Mouse (Mus musculus): ENCODE data around the gene Dapk1.

Gene Dapk1

DNA sequence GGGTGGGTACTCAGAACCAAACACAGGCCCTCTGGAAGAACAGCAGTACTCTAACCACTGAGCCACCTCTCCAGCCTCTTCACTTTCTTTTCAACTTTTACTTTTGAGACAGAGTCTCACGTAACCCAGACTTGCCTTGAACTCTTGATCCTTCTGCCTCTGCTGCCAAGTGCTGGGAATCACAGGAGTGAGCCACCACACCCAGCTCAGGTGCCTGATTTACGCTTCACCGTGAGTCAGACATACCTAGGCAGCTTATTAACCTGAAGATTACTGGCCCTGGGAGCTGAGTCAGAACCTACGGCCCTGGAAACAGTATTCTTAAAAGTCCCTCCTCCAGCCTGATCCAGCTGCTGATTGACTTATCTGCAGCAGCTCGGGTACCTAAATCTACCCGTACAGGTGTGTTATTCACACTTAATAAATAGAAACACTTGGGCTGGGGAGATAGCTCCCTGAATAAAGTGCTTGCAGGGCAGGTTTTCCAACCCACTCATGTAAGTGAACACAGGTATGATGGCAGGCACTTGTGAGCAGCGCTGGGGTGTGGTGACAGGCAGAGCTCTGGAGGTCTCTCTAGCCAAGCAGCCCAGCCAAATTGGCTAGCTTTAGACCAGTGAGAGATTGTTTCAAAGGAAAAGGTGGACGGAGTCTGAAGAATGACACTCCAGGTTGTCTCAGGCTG is 60.9 kb downstream of the Dapk1 start:
- no peak for DNase-seq (ENCODE audit: low spot score in 2 of 2)

DNA sequence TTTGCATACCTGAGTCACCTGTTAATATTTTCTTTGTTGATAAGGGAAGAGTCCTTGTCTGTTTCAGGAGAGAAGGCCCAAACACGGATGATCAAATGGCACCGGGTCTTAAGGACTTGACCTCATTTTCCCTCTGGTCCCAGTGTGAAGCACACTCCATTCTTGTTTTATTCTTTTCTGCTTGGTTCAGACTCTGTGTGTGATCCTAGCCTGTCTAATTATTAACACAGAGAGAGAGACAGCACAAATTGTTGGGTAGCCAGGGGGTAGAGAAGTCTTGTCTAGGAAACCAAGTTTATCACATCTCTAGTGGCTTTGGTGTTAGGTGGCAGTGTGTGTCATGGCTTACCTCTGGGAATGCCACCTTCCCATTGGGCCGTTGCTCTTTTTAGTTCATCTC is 62.3 kb downstream of the Dapk1 start:
- DNase-seq (ENCODE audit: low spot score in 2 of 2): no peak

DNA sequence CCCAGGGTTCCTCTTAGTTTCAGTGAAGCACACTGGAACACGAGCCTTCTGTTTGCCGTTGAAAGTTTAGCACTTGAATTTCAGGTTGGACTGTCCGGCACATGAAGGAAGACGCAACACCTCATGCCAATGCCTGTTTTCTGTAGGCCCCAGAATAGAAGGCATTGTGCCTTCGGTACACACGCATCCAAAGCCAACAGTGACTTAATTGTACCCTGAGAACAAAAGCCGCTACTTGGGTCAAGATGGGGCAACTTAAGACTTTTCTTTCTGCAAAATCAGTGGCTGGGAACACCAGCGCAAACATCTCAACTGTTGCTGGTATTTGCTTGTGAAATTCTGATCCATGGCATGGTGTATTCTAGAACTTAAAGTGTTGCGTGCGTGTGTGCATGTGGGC is 63.1 kb downstream of the Dapk1 start:
- no peak for DNase-seq (ENCODE audit: low spot score in 2 of 2)

DNA sequence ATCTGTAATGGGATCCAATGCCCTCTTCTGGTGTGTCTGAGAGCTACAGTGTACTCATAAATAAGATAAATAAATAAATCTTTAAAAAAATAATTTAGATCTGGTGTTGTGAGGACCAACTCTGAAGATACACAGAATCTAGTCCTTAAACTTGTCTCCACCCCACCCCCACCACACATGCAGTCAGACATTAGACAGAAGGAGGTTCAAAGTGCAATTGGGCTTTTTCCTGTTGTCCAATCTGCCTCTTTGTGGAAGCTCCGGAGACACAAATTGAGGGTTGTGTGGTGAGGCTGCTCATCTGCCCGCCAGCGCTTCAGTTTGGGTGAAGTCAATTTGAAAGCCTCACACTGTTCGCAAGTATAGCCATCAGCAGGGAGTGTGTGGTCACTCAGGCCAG is 63.7 kb downstream of the Dapk1 start:
- DNase-seq (ENCODE audit: low spot score in 2 of 2): no peak

DNA sequence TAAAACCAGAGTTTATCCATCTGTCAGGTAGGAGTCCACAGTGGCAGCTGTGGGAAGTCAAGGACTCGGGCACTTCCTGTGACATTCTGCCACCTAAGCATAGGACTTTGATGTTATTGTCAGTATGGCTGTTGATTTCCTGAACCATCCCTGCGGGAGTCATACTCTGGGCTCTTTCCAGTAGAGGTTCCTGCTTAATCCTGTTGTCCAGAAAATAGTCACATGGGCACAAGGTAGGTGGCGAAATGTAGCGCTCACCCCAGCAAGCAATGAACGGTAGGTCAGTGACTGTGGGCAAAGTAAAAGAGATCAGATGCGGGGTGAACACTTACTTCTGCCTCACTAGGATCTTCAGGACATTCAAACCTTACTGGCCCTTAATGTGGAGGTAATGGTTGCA is 66.3 kb downstream of the Dapk1 start:
- no peak for DNase-seq (ENCODE audit: low spot score in 2 of 2)

DNA sequence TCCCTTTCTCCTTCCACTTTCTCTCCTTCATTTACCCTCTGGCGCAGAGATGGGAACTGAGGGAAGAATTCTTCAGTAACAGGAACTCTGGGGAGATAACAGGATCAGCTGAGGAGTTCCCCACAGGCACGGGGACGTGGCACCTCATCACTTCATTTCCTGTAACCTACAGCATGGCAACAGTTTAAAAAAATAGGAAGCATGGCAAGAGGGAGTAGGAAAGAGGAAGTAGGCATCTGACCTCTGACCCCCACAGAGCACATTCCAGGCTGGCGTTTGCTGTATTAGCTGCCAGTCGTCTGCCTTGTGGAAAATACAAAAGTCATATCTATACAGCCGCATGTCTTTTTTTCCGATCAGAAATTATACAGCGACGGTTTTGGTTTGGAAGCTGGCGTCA is 68.9 kb downstream of the Dapk1 start:
- no peak for DNase-seq (ENCODE audit: low spot score in 2 of 2)

DNA sequence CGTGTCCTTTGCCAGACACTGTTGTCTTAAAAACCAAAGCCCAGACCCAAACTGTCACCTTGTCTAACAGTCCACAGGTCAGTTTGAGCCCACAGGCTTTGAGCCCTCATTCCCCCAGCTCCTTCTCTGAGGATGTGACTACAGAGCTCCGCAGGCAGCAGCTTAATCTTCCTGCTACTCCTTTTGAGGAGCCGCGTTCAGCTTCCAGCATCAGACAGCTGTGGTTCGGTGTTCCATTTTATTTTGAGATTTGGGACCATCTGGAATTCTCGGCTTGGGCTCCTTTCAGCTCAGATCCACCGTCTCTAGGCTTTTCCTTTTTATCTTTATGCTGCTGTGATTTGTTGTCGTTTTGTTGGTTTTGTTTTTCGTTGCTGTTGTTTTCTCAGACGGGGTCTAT is 69.5 kb downstream of the Dapk1 start:
- DNase-seq (ENCODE audit: low spot score in 2 of 2): no peak

DNA sequence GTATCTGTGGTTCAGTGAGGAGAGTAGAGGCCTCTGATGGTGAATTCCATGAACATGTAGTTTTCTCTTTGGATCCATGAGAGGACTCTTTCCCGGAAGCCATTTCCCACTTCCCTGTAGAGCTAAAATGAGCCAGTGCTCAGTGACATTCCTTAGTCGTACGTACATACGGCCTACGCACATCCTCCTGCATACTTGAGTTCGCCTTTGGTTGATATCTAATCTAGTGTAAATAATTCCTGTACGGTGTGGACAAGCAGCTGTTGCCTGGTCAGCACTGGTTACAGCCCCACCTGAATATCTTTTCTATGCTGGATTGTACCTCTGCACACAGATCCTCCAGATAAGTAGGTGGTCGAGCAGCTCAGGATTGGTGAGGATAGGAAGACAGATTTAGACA is 70.5 kb downstream of the Dapk1 start:
- no peak for DNase-seq (ENCODE audit: low spot score in 2 of 2)

DNA sequence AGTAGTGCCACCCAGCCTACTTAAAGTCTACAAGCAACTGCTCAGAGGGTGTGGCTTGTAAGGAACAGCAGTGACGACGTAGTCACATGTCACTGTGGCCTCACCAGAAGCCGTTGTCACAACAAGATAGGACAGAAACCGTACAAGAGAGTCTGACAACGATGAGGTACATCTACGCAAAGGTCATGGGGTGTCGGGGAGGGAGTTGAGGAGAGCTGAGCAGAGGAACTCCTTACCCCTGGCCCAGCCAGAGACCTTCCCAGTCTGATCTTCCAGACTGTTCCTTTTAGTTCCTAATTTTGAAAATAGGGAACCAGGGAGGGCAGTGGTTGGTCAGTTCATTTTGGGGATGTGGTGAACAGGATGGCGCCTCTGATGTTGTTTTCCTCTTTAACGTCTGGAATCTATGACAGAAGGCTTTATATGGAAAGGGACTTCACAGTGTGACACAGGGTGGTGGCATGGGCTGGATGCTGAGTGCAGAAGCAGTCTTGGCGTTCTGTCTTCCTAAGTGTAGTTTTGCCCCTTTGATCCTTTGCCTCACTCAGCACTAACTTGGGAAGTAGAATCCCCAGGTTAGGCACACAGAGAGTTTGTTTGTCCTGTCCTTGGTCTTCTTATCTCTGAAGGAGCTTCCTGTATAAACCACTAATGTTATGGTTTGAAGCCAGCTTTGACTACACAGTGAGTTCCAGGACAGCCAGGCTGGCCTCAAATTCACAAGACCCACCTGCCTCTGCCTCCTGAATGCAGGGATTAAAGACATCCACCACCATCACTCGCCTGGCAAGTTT is 71.3 kb downstream of the Dapk1 start:
- no peak for DNase-seq (ENCODE audit: low spot score in 2 of 2)

DNA sequence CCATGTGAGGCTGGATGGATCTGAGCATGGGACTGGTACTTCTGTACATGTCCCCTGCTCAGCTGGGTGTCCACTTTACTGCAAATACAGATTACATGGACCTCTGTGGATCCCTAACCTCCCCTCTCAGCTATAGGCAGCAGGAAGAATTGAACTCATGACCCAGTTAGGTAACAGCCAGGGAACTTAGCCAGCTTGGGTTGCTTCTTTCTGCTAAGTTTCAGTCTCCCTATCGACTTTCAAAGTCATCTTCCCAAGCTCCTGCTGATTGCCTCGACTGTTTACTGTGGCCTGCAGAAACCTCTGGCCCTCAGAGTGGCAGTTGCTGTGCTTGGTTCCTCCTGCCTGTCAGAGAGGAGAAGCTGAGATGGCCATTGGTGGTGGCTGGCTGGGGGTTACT is 72.6 kb downstream of the Dapk1 start:
- no peak for DNase-seq (ENCODE audit: low spot score in 2 of 2)

DNA sequence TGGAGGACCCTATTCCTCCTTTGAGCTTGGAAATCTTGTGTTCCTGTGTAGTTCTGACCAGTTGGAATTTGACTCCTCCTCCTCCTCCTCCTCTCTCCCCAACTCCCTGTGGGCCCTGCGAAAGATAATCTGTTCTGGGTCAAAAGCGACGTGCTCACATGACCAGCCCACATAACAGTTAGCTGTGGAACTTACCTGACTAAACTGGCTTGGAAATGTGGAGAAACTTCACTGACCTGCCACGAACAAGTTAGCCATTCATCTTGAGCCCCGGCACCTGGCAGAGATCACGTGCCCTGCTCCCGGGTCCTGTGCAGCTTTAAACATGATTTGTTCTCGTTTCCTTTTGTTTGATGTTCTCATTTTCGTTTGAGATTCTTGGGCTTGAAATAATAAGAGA is 73.2 kb downstream of the Dapk1 start:
- no peak for DNase-seq (ENCODE audit: low spot score in 2 of 2)

DNA sequence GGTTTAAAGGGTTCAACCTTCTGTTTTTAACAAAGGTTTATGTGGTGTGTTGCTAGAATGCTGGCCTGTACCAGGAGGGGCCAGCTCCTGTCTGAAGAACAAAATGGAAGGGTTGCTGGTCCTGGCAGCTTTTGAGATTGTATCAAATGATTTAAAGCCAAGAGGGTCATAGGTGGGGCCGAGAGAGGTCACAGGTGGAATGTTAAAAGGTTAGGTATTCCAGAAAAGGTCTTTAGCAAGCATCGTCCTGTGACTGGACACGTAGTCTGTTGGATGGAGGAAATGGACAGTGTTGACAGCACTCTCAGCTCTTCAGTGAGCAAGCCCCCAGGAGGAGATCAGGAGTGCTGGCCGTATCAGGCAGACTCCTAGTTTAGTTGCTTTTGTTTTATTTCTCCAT is 73.7 kb downstream of the Dapk1 start:
- no peak for DNase-seq (ENCODE audit: low spot score in 2 of 2)

DNA sequence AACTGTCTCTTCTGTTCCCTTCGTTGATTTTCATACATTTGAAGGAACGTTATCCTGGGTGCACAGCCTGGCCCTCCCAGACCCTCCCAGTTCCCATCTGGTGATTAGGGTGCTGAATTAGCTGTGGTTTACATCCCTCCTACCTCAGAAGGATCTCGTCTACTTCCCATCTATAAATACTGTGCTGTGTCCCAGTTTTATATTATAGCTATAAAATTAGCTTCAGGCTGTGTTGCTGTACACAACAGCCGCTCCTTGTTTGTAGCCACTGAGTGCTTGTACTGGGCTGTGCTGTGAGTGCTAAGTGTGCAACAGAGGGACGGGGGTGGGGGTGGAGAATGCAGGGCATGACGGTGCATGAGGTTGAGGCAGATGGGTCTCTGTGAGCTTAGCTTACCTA is 77.2 kb downstream of the Dapk1 start:
- DNase-seq (ENCODE audit: low spot score in 2 of 2): no peak

DNA sequence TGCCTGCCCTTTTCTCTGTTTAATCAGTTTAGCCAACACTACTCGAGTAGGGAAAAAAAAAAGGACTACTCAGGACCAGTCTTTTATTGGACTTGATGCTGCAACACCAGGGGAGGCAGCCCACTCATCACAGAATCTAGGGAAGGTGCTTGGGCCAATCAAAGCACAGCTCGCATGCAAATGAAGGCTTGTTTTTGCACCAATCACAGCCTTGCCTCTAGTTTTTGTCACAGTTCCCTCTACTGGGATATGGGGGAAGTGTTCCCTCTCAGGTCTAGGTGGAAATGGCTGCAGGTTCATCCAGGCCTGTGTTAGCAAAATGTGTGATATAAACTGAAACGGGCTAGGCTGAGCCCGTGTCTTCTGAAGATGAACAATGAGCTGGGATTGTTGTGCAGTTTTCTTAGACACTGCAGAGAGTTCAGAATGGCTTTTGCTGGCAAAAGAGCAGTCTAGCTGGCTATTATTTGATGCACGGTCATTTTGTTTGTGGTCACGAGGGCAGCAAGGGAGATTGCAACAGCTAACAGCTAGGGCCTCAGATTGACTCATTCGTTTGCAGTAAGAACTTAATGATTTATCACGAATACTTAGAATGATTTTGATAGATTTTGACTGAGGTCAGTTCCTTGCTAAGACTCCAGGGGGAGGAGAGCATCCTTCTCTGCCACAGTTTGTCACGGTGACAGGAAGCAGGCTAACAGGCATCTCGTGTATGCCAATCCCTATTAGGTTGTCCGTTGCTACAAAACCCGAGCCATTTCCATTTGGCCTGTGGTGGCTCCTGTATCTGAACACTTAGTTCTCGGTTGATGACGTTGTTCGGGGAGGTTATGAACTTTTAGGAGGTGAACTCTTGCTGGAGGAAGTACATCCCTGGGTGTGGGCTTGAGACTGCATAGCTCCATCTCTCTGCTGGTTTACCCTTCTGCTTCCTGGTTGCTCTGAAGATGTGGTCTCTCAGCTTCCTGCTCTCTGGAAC is 81.3 kb downstream of the Dapk1 start:
- DNase-seq (ENCODE audit: low spot score in 2 of 2): no peak

DNA sequence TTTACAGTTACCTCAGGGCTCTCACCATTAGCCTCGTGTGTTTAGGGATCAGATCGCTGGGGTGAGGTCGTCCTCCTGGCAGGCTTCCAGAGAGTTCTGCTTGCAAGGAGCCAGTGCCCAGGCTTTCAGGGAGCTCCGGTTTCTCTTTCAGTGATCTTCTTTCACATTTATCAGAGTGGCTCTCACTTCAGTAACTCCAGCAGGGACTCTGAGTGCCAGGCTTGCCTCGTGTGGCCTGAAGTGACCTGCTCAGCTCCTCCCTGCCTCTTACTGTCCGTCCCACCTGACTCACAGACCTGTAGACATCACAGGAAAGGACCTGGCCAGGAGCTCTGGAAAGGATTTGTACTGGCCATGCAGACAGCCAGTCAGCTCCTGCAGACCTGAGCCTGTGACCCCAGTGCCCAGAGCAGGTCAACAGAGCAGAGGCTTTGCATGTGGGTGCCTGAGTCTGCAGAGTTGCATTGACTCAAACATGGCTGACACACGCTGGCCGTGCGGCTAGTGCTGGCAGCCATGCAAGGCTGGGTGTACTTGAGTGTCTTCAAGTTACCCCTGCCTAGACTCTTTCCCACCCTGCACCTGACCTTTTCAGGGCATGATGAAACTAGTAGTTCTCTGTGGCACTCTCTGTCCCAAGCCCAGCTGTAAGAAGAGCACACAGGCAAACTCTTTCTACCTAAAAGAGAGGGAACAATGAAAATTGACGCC is 82.5 kb downstream of the Dapk1 start:
- no peak for DNase-seq (ENCODE audit: low spot score in 2 of 2)

DNA sequence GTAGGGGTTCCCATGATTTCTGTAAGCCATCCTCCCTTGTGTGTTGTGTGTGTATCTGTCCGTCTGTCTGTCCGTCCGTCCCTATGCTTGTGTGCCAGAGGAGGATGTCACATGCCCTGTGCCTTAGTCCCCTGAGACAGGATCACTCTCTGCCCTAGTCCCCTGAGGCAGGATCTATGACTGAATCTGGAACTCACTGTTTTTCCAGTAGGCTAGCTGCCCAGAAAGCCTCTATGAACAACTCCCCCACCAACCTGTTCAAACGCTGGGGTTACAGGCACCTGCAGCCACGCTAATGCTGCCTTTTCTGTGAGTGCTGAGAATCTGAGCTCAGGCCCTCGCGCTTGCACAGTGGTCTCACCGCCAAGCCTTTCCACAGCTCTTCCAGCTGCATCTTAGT is 83.1 kb downstream of the Dapk1 start:
- no peak for DNase-seq (ENCODE audit: low spot score in 2 of 2)

DNA sequence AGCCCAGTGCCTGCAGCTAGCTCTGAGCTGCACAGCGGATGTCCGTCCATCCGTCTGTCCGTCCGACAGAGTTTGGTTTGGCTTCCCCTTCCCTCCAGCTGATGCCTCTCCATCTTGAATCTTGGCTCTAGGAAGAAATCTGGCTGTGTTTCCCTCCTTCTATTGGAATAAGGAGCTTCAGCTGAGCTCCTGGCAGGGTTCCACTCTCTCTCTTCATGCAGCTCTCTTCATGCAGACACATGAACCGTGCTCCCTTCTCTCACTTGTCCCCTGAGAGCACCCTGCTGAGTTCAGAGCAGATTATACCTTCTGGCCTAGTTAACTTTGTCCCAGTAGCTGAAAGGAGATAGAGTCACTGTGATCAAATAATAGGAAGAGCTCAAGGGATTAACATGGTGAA is 83.5 kb downstream of the Dapk1 start:
- DNase-seq (ENCODE audit: low spot score in 2 of 2): peak in 1 of 2 experiments; percentile 55

DNA sequence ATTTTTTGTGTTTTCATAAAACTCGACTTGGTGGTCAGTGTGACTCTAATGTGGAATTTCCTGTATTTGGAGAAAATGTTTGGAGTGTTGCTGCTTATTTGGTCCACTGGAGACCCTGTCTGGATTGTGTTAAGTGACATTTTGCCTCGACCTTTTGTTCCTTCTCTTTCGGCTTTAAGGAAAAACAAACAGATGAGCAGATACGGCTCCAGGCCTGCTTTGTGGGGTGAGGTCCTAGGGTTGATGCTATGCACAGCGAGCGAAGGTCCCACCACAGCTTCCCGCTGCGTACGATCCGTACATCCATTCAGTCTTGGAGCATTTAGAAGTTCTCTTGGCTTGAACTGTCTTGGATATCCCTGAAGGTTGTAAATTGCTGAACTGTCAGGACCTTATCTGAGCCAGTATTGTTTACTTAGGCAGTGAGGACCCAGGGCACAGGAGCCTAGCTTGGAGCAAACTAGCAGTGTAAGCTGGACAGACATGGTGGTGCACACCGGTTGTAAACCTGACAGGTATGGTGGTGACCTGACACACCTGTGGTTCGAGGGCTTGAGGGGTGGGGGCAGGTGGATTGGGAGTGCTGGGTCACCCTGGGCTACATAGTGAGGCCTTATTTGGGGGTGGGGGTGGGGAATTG is 84.4 kb downstream of the Dapk1 start:
- no peak for DNase-seq (ENCODE audit: low spot score in 2 of 2)

DNA sequence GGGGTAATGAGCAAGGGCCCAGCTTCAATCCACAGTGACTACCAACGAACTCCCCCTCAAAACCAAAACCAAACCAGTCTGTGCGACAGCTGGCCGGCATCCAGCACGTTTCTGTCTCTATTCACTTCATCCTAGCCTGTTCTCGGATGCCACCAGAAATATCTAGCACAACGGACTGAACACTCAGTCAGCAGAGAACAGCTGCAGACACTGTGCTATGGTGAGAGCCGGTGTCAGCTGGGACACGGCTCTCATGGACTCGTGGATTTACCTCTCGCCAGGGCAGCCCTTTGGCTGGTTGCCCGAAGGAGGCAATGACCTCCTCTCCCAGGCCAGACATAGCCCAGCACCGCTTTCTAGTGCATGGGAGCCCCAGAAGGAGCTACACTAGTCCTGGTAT is 85.2 kb downstream of the Dapk1 start:
- DNase-seq (ENCODE audit: low spot score in 2 of 2): peak; percentile 66 to 68

DNA sequence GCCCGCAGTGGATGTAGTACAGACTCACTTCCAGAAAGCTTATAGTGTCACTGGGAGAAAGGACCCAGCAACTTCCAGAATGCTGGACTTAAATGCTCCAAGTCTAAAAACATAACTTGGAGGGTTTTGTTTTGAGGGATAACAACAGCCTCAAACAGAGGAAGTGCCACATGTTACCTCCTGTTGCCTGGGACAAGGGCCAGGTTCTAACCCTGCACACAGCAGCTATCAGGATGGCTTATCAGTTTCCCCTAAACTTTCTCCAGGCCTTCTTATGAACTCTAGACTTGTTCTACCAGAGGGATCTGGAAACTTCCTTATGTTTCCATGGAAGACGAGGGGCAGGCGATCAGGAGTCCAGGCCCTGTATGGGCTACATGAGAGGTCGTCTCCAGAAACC is 85.7 kb downstream of the Dapk1 start:
- no peak for DNase-seq (ENCODE audit: low spot score in 2 of 2)

DNA sequence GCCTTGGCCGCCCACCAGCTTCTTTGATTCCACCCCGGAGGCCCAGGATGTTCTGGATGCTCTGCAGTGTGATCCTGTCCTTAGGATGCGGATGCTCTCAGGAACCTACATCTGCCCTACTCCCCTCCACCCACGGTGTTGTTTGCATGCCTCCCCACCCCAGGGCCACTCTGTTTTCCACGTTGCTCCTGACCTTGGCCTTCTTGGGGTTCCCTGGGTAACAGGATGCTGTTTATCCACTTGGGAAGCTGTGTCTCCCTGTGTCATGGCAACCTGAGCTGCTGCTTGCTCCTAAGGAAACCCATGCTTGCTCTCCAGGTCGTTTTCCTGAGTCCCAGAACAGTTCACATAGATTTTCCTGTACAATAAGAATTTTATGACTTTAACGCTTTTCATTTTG is 86.1 kb downstream of the Dapk1 start:
- DNase-seq (ENCODE audit: low spot score in 2 of 2): no peak

Measured in frontal cortex, postnatal 36 days (tissue).